Mouse (Mus musculus): ENCODE measurements around the gene Opn4. TPM values are rescaled to one million over a fixed set of nuclear protein-coding genes. Genes with fewer than 3 reads are reported as not detected.

Opn4 gene
- total RNA-seq, 2 experiments from 2014 or later: not detected

- no peak for ATAC-seq (replicated peaks; ENCODE audit: low FRiP score, poor library complexity, severe bottlenecking)
Measured at GRCm38 (mm10) chr14:34567697-34568096, 32.2 kb downstream of the Opn4 start.

- ATAC-seq (replicated peaks; ENCODE audit: low FRiP score, poor library complexity, severe bottlenecking): no peak
Measured at GRCm38 (mm10) chr14:34566530-34566929, 33.4 kb downstream of the Opn4 start.

- no peak for ATAC-seq (replicated peaks; ENCODE audit: low FRiP score, poor library complexity, severe bottlenecking)
Measured at GRCm38 (mm10) chr14:34565711-34566110, 34.2 kb downstream of the Opn4 start.

- no peak for ATAC-seq (replicated peaks; ENCODE audit: low FRiP score, poor library complexity, severe bottlenecking)
Measured at GRCm38 (mm10) chr14:34564646-34565045, 35.3 kb downstream of the Opn4 start.

GRCm38 (mm10) chr14:34562393-34562792 is 37.5 kb downstream of the Opn4 start:
- no peak for ATAC-seq (replicated peaks; ENCODE audit: low FRiP score, poor library complexity, severe bottlenecking)

GRCm38 (mm10) chr14:34561647-34562046 is 38.3 kb downstream of the Opn4 start:
- no peak for ATAC-seq (replicated peaks; ENCODE audit: low FRiP score, poor library complexity, severe bottlenecking)

GRCm38 (mm10) chr14:34558947-34559346 is 41.0 kb downstream of the Opn4 start:
- ATAC-seq (replicated peaks; ENCODE audit: low FRiP score, poor library complexity, severe bottlenecking): no peak

GRCm38 (mm10) chr14:34555211-34555610 is 44.7 kb downstream of the Opn4 start:
- no peak for ATAC-seq (replicated peaks; ENCODE audit: low FRiP score, poor library complexity, severe bottlenecking)

GRCm38 (mm10) chr14:34554047-34554446 is 45.9 kb downstream of the Opn4 start:
- ATAC-seq (replicated peaks; ENCODE audit: low FRiP score, poor library complexity, severe bottlenecking): no peak

- no peak for ATAC-seq (replicated peaks; ENCODE audit: low FRiP score, poor library complexity, severe bottlenecking)
Measured at GRCm38 (mm10) chr14:34553470-34553869, 46.5 kb downstream of the Opn4 start.

- no peak for ATAC-seq (replicated peaks; ENCODE audit: low FRiP score, poor library complexity, severe bottlenecking)
Measured at GRCm38 (mm10) chr14:34552226-34552625, 47.7 kb downstream of the Opn4 start.

GRCm38 (mm10) chr14:34549004-34549671 is 50.8 kb downstream of the Opn4 start:
- peak; percentile 78; the same call in 1 of the 2 replicates for ATAC-seq (replicated peaks; ENCODE audit: low FRiP score, poor library complexity, severe bottlenecking)

GRCm38 (mm10) chr14:34548391-34549001 is 51.4 kb downstream of the Opn4 start:
- no peak for ATAC-seq (replicated peaks; ENCODE audit: low FRiP score, poor library complexity, severe bottlenecking)

- ATAC-seq (replicated peaks; ENCODE audit: low FRiP score, poor library complexity, severe bottlenecking): no peak
Measured at GRCm38 (mm10) chr14:34544545-34544944, 55.4 kb downstream of the Opn4 start.

GRCm38 (mm10) chr14:34544001-34544400 is 55.9 kb downstream of the Opn4 start:
- ATAC-seq (replicated peaks; ENCODE audit: low FRiP score, poor library complexity, severe bottlenecking): no peak

GRCm38 (mm10) chr14:34543596-34543995 is 56.3 kb downstream of the Opn4 start:
- ATAC-seq (replicated peaks; ENCODE audit: low FRiP score, poor library complexity, severe bottlenecking): no peak

GRCm38 (mm10) chr14:34541896-34542295 is 58.0 kb downstream of the Opn4 start:
- ATAC-seq (replicated peaks; ENCODE audit: low FRiP score, poor library complexity, severe bottlenecking): no peak

GRCm38 (mm10) chr14:34540685-34541162 is 59.2 kb downstream of the Opn4 start:
- ATAC-seq (replicated peaks; ENCODE audit: low FRiP score, poor library complexity, severe bottlenecking): no peak

Measured in erythroblast, adult 5-6 weeks (primary cell).